Mouse (Mus musculus): Measurements from ENCODE around the gene Rnls. TPM values are rescaled to one million over a fixed set of nuclear protein-coding genes. Genes with fewer than 3 reads are reported as not detected.

Gene Rnls
- total RNA-seq (2023), result 1 to 10 TPM; 2.1 to 2.6 TPM

GRCm38 (mm10) chr19:33391651-33392382, at the start of gene Rnls:
Rnls (minus strand) TSS chr19:33392295.

Other genes starting within 250 kb of the Rnls start
- not detected for gene Lipo4, start 125.5 kb upstream of the Rnls start, total RNA-seq (2023)
- not detected for gene Gm8978, start 233.0 kb upstream of the Rnls start, total RNA-seq (2023)

Measured in neutrophil, adult 83 days (primary cell).